Mouse (Mus musculus): ENCODE data around the gene Gm3415.
"Not testable (repeated sequence)": the region's sequence is repeated elsewhere in the genome, so short reads cannot be mapped to it uniquely, and the experiment has no call there.

The Gm3415 gene

DNA sequence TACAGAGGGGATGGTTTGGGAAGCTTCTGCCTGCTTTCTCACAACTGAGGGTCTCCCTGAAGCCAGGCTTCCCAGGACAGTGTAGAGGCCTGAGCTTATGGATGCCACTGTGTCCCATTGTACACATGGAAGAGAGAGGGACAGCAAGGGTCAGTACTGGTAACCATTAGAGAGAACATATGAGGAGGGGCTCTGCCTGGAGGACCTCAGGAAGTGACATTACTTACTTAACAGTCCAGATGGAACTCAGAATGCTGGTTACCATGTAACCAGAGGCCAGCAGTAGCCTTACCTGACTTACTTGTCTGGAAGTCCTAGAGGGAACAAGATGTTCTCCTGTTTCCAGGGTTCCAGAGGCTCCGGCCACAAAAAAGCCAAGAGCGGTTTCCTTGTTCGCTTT is at the start of gene Gm3415:
Gm3415 (plus strand) TSS at position 301 of the 400 bp plus-strand sequence.
- in situ Hi-C loops (cut with MboI; ENCODE audit: low pct_unique_long_range_greater_than_20kb in 1 of 2, low sequenced_read_pairs in 2 of 2, unreplicated experiment in 1 of 2), result not testable (repeated sequence)

DNA sequence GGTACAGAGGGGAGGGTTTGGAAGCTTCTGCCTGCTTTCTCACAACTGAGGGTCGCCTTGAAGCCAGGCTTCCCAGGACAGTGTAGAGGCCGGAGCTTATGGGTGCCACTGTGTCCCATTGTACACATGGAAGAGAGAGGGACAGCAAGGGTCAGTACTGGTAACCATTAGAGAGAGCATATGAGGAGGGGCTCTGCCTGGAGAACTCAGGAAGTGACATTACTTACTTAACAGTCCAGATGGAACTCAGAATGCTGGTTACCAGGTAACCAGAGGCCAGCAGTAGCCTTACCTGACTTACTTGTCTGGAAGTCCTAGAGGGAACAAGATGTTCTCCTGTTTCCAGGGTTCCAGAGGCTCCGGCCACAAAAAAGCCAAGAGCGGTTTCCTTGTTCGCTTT is 42.1 kb upstream of the Gm3415 start, which contains the start of gene Gm3402:
Gm3402 (plus strand) TSS at position 301 of the 400 bp plus-strand sequence.
- in situ Hi-C loops (cut with MboI; ENCODE audit: low pct_unique_long_range_greater_than_20kb in 1 of 2, low sequenced_read_pairs in 2 of 2, unreplicated experiment in 1 of 2), result not testable (repeated sequence)

GRCm38 (mm10) chr5:146525501-146525900 is 30.4 kb upstream of the Gm3415 start, which contains the start of gene Gm3404:
Gene Gm3404 (plus strand): TSS chr5:146525801.
- in situ Hi-C loops (cut with MboI; ENCODE audit: low pct_unique_long_range_greater_than_20kb in 1 of 2, low sequenced_read_pairs in 2 of 2, unreplicated experiment in 1 of 2), result not testable (repeated sequence)

GRCm38 (mm10) chr5:146537347-146537746 is 18.6 kb upstream of the Gm3415 start, which contains the start of gene Gm3409:
Gene Gm3409 (plus strand): TSS chr5:146537647.
- in situ Hi-C loops (cut with MboI; ENCODE audit: low pct_unique_long_range_greater_than_20kb in 1 of 2, low sequenced_read_pairs in 2 of 2, unreplicated experiment in 1 of 2), result not testable (repeated sequence)

DNA sequence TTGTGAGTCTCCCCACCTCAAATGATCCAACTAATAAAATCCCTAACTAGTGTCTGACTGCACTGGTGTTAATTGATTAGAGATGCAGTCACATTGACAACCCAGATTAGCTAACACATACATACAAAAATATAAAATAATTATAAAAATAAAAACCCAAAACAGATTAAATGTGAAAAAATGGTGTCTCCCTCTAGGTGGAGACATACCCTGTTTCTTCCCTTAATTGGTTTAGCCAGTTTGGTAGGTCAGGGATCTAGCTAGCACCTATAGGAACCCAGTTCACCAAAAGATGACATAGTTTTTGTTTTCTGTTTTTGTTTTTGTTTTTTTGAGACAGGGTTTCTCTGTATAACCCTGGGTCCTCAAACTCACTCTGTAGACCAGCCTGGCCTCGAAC is 8.3 kb downstream of the Gm3415 start:
- in situ Hi-C loops (cut with MboI; ENCODE audit: low pct_unique_long_range_greater_than_20kb in 1 of 2, low sequenced_read_pairs in 2 of 2, unreplicated experiment in 1 of 2), result no loop called here

DNA sequence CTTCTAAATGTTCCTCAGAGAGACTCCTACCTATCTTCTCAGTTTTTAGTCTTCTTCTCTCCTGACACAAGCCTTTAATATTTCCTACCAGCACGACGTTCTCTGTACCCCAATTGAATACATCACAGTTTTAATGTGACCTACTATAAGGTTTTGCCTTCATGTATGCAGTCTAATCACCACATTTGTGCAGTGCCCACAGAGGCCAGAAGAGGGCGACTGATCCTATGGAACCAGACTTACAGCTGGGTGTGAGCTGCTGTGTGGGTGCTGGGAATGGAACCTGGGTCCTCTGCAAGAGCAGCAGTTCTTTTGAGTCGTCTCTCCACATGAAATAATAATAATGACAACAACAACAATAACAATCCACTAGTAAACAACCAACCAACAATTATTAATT is 11.1 kb downstream of the Gm3415 start:
- in situ Hi-C loops (cut with MboI; ENCODE audit: low pct_unique_long_range_greater_than_20kb in 1 of 2, low sequenced_read_pairs in 2 of 2, unreplicated experiment in 1 of 2), result no loop called here

DNA sequence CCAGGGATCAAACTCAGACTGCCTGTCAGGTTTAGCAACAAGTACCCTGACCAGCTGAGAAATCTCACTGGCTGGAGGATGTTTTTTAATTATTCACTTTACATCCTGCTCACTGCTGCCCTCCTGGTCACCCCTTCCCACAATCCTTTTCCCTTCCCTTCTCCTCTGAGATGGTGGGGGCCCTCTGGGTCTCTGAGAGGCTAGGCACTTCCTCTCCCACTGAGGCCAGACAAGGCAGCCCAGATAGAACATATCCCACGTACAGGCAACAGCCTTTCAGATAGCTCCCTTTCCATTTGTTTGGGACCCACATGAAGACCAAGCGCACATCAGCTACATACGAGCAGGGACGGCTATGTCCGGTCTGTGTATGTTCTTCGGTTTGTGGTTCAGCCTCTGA is 14.2 kb downstream of the Gm3415 start:
- in situ Hi-C loops (cut with MboI; ENCODE audit: low pct_unique_long_range_greater_than_20kb in 1 of 2, low sequenced_read_pairs in 2 of 2, unreplicated experiment in 1 of 2), result not testable (repeated sequence)

DNA sequence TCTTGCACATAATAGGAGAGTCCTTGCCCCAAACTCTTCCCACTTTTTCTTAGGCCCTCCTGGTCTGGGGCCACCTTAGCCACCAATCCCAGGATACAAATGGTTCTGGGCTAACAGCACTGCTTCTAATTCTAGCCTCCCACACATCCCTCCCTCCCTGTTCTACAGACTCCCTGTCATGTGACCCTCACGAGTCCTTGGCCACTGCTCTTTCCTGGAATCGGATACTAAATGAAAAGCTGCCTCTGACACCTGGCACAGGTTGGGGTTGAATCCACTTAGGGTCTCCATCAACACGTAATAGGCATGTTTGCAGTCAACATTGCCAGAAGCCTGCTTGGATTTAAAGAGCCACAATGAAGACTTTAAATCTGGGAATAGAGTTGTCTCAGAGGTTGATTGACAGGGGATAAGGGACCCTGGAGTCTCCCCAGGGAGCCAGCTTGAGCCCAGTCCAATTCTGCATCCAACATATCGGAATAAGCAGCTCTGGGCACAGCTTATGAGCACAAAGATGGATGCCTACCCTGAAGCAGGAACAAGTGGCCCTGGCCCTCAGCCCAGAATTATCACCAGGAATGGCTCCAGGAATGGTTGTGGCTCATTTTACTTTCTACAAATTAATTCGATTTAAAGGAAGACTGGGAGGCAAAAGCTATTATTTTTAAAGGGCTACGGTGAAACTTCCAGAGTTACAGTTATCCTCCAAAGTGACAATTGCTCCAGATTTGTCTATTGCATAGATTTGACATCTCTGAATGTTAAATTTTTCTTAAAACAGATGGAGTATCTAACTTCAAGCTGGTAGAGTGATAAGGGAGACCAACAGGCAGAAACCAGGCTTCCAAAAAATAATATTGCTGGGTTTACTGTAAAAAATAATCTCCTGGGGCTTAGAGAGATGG is 16.1 kb downstream of the Gm3415 start:
- in situ Hi-C loops (cut with MboI; ENCODE audit: low pct_unique_long_range_greater_than_20kb in 1 of 2, low sequenced_read_pairs in 2 of 2, unreplicated experiment in 1 of 2), result not testable (repeated sequence)

- in situ Hi-C loops (cut with MboI; ENCODE audit: low pct_unique_long_range_greater_than_20kb in 1 of 2, low sequenced_read_pairs in 2 of 2, unreplicated experiment in 1 of 2), result not testable (repeated sequence)
Observed at GRCm38 (mm10) chr5:146572735-146573042, 16.8 kb downstream of the Gm3415 start.

- in situ Hi-C loops (cut with MboI; ENCODE audit: low pct_unique_long_range_greater_than_20kb in 1 of 2, low sequenced_read_pairs in 2 of 2, unreplicated experiment in 1 of 2), result no loop called here
Observed at GRCm38 (mm10) chr5:146576668-146577067, 20.7 kb downstream of the Gm3415 start.

DNA sequence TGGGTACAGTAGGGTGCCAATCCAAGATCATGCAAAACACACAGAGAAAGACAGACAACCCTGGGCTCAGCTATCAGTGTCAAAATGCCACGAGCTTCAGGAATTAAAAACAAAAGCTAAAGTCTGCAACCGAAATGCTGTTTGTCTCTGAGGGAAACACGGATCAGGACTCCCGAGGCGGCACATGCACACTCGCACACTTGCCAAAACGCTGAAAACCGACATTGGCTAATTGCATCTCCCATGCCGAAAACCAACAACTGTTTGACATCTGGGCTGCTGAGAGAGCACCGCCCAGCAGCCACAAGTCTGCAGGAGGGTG is 28.2 kb downstream of the Gm3415 start:
- in situ Hi-C loops (cut with MboI; ENCODE audit: low pct_unique_long_range_greater_than_20kb in 1 of 2, low sequenced_read_pairs in 2 of 2, unreplicated experiment in 1 of 2), result loop anchor here in 1 of 2 experiments (10.0 kb wide), 1 partner anchor 81 kb away; no protein-coding TSS in a partner anchor

- in situ Hi-C loops (cut with MboI; ENCODE audit: low pct_unique_long_range_greater_than_20kb in 1 of 2, low sequenced_read_pairs in 2 of 2, unreplicated experiment in 1 of 2), result loop anchor here in 1 of 2 experiments (10.0 kb wide), 1 partner anchor 80 kb away; no protein-coding TSS in a partner anchor
Observed at GRCm38 (mm10) chr5:146584478-146585306, 28.8 kb downstream of the Gm3415 start, which contains the start of gene Gpr12. Gene Gpr12 (minus strand): TSS chr5:146585239.

DNA sequence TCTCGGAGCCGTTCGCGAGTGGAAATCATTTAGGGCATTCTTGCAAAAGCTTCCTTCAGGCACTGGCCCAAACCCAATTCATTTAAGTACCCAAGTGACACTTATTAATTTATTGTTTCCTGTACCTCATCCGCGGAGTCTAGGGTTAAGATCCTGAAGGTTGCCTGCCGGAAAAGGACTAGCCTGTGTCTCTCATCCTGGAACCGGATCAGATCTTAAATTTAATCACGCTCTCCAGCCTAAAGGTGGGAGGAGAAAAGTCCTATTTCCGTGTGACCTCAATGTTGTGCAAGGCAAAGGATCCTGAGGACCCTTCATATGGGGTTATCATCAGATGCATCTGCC is 29.3 kb downstream of the Gm3415 start:
- in situ Hi-C loops (cut with MboI; ENCODE audit: low pct_unique_long_range_greater_than_20kb in 1 of 2, low sequenced_read_pairs in 2 of 2, unreplicated experiment in 1 of 2), result loop anchor here in 1 of 2 experiments (10.0 kb wide), 1 partner anchor 80 kb away; no protein-coding TSS in a partner anchor

- in situ Hi-C loops (cut with MboI; ENCODE audit: low pct_unique_long_range_greater_than_20kb in 1 of 2, low sequenced_read_pairs in 2 of 2, unreplicated experiment in 1 of 2), result loop anchor here in 1 of 2 experiments (10.0 kb wide), 1 partner anchor 78 kb away; no protein-coding TSS in a partner anchor
Observed at GRCm38 (mm10) chr5:146586357-146587070, 30.6 kb downstream of the Gm3415 start.

DNA sequence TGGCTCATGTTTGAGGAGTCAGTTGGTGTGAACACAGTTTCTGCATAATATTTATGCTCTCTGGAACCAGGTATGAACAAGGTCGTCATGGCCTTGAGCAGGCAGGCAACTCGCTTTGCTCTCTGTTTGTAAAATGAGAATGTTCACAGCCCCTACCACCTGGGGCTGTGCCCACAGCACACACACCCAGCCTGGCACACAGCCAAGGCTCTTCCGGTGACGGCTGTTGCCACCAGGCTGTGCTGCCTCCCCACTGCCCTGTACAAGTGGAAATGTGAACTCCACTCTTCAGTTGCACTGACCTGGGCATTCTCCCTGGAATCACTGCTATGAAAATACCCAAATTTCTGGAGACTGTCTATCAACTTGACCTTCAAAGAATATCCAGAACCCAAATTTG is 35.1 kb downstream of the Gm3415 start:
- in situ Hi-C loops (cut with MboI; ENCODE audit: low pct_unique_long_range_greater_than_20kb in 1 of 2, low sequenced_read_pairs in 2 of 2, unreplicated experiment in 1 of 2), result no loop called here

GRCm38 (mm10) chr5:146591636-146592035 is 35.7 kb downstream of the Gm3415 start:
- in situ Hi-C loops (cut with MboI; ENCODE audit: low pct_unique_long_range_greater_than_20kb in 1 of 2, low sequenced_read_pairs in 2 of 2, unreplicated experiment in 1 of 2), result no loop called here

- in situ Hi-C loops (cut with MboI; ENCODE audit: low pct_unique_long_range_greater_than_20kb in 1 of 2, low sequenced_read_pairs in 2 of 2, unreplicated experiment in 1 of 2), result no loop called here
Observed at GRCm38 (mm10) chr5:146592580-146592979, 36.6 kb downstream of the Gm3415 start.

DNA sequence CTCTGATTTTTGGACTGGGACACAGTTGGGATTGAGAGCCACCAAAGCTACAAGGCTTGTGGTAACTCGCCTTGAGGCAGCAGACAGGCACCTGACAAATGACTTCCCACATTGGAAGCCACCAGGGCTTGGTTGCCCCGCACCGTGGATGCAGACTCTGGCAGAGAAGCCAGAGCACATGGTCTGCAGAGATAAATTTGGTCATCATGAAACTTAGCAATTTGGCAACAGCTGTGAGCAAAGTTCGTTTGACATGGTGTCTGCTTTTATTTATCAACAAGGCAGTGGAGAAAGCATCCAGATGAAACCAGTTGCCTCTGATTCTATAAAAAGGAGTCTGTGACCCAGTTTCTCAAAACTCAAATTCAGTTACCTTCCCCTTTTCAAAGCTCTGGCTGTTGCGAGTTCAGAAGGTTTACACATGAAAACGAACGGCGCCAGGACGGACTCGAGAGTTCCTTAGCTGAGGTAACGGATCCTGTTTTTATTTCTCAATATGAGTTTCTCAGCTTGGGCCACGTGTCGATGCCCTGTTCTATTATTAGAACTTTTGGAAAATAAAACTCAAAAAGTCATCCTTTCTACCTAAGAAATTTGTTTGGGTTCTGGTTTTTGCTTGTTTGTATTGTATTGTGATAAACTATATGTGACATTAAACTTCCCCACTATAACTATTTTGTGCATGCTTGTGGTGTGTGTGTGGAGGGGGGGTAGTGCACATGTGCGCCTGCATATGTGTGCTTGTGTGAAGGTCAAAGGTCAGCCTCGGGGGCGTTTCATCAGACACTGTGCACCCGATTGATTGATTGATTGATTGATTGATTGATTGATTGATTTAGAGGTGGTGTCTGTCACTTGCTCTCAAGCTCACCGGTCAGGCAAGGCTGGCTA is 40.9 kb downstream of the Gm3415 start:
- in situ Hi-C loops (cut with MboI; ENCODE audit: low pct_unique_long_range_greater_than_20kb in 1 of 2, low sequenced_read_pairs in 2 of 2, unreplicated experiment in 1 of 2), result no loop called here

Data from mouse embryonic stem cell (cell line).